Mouse (Mus musculus) left cerebral cortex, postnatal 10 days (tissue): Measurements from ENCODE around the gene Gabrr3. TPM values are rescaled to one million over a fixed set of nuclear protein-coding genes. Genes with fewer than 3 reads are reported as not detected.

Experiments used
- DNase-seq, 2 experiments: peaks; one replicate each; pipeline ENCODE4 v3.0.0; 2021 to 2022; ENCODE audit warnings: low spot score in 2 of 2, mixed read lengths in 1 of 2; ENCODE audit errors: extremely low spot score in 1 of 2
- intact Hi-C: fragments of 180-260 bp; cut with DNase I; formaldehyde crosslinking; loops from one replicate; pipeline ENCODE4 v1.15.1; 2025
- total RNA-seq, 2 experiments: library from RNA; stranded (reverse); gene quantifications; 2 replicates each; pipeline ENCODE4 v1.2.3; 2021

The Gabrr3 gene
- under 1 TPM in 1 of 2 experiments, not detected in 1; 0.13 TPM for total RNA-seq

DNA sequence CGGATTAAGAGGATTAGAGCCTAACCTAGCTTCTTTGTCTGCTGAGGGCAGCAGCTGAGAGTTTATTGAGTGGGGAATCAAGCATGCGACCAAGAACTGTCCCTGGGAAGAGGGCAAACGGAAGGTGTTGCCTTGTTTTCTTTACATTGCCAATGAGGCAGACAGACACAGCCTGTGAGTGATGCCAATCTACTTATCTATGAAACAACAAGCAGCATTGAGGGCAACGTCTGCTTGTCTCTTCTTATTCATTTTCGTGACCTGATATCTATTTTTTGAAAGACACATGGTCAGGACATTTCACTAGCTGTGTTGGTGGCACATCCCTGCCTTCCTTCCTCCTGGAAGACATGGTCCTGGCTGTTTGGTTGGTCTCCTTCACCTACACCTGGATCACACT lies at the start of gene Gabrr3:
Gabrr3 (plus strand) TSS at position 301 of the 400 bp plus-strand sequence.
- intact Hi-C loops: loop anchor here (10.0 kb wide), 1 partner anchor 732 kb away; the partner anchor contains the start of gene Cpox

DNA sequence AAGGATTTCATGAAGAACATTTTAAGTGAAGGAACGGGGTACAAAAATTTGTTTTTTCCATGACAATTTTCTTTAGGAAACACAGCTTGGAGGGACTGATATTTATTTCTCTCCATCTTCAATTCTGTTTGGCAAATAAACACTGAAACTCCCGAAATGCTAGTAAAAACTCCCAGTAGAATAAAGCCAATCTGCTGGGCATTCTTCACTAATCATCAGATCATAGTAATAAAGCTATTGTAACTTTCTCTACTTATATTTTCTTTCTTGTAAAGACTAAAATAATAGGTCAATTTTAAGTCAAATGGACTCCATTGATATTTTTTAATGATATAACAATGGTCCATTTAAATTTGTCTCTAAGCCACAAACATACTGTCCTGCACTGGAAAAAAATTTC lies 43.2 kb upstream of the Gabrr3 start, which contains the start of gene Olfr209:
Olfr209 (minus strand) TSS at position 101 of the 400 bp plus-strand sequence.
- intact Hi-C loops: no loop called here
- no peak for DNase-seq

More for the DNA sequence above, at the start of gene Gabrr3:
- no peak for DNase-seq

DNA sequence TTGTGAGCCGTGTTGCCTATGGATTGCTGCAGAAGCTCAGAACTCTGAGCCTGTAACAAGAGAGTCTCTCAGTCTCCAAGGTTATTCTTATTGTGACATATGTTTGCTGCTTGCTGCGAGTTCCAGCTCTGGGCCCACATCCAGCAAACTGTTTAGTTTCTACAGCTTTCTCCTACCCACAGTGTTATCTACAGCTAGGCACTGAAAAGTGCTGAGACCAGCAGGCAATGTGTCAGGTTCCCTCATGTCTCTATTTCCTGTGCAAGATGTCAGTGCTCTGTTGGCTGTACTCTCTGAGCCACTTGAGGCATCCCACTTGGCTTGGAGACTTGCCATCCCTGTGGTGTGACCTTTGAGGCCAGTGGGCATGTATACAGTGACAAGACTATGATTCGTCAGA lies 13.8 kb upstream of the Gabrr3 start:
- intact Hi-C loops: no loop called here
- peak; percentile 48 to 79 for DNase-seq

DNA sequence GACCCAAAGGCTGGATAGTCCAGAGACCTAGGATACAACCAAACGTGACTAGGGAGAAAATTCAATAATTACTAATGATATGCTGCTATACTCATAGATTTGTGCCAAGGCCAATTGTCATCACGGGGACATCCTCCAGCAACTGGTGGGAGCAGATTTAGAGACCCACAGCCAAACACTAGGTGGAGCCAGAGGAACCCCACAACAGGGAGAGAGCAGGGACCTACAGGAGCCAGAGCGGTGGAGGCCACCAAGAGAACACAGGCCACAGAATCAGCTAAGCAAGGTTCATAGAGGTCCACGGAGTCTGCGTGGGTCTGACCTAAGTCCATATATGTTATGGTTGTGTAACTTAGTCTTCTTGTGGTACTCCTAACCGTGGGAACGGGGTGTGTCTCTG lies 6.0 kb upstream of the Gabrr3 start:
- DNase-seq: no peak
- intact Hi-C loops: loop anchor here (10.0 kb wide), 1 partner anchor 726 kb away; the partner anchor contains the start of gene Cpox

DNA sequence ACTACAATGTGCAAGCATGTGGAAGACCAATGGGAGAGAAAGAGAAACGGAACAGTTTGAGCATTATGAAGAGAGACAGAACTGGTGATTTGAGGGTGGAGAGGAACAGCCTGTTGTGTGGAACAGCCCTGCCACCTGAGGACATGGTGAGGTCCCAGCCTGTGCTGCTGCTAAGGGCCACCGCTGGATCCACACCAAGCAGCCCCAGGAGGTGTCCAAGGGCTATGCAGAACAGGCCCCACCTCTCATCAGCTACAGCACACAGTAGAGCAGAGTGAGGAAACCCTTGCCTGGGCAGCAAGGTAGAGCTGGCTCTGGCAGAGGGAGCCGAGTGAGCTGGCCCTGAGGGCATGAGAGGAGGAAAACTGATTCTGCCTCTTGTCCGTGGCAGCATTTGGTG lies 5.1 kb upstream of the Gabrr3 start:
- DNase-seq: no peak
- intact Hi-C loops: loop anchor here (10.0 kb wide), 1 partner anchor 727 kb away; the partner anchor contains the start of gene Cpox

DNA sequence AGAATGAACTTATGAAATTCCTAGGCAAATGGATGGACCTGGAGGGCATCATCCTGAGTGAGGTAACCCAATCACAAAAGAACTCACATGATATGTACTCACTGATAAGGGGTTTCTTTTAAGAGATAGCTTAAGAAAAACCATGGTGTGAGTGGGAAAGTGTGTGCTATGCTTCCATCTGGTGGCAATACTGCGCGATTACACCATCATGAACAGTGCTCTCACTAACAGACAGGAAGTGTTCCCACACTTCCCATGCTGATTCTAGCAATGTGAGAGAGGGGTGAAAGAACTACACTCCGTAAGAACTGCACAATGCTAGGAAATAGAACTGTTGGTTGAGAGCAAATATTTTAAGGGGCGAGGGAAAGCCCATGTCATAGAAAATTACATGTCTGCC lies 3.4 kb upstream of the Gabrr3 start:
- intact Hi-C loops: loop anchor here (2.0 to 10.0 kb wide), 2 partner anchors 729 to 779 kb away; partner anchors contain the start of gene Cpox

DNA sequence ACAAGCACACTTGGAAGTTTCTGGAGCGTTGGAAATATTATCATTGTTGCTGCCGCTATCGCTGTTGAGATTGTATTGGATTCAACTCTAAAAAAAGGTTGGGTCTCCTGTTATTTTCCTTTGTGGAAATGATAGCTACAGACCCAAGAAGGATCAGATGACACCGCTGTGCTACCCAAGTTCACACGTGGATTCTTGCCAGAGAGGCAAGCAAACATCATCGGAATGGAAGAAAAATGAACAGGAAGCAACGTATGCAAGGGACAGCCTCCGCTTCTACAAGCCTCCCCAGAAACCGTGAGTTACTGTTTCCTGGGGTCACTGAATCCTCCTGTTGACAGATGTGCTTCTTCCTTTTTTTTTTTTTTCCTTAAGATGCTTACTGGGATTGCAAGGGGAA lies 2.3 kb upstream of the Gabrr3 start:
- DNase-seq: no peak
- intact Hi-C loops: loop anchor here (2.0 to 10.0 kb wide), 2 partner anchors 730 to 780 kb away; partner anchors contain the start of gene Cpox

More for the DNA sequence above, 3.4 kb upstream of the Gabrr3 start:
- DNase-seq: peak in 1 of 2 experiments; percentile 31

DNA sequence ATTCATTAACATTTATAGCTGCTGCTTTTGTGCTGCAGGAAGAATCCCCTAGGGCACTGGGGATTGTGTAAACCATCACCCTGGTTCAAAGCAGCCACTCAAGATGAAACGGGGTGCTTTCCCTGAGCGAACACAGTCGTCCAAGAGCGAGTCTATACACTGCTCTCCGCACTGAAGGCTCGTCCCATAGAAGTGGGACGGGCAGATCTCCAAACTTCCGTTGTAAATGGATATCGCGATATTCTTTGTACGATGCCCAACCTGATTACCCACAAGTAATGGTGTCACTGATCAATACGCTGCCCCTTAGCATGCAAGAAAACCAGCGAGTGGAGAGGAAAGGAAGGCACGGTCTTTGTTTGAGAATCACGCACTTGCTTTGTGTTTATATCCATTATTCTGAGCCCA lies 2.2 kb downstream of the Gabrr3 start:
- DNase-seq: no peak
- intact Hi-C loops: loop anchor here (10.0 kb wide), 1 partner anchor 735 kb away; the partner anchor contains the start of gene Cpox

DNA sequence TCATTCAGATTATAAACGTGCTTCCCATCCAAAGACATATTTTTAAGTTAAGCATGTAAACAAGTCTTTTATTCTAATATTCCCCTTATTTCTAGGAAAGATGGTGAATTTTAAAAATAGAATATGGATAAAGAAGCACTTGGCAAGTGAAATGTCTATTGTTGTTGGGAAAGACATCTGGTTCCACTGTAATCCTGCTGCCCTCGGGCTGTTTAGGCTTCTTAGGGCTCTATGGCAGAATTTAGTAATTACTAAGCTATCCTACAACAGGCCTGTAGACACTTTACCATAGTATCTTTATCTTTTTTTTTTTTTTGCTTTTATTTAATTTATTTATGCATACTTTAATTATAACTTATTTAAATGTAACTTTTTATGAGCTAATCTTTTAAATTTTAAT lies 2.7 kb downstream of the Gabrr3 start:
- intact Hi-C loops: loop anchor here (10.0 kb wide), 1 partner anchor 735 kb away; the partner anchor contains the start of gene Cpox

DNA sequence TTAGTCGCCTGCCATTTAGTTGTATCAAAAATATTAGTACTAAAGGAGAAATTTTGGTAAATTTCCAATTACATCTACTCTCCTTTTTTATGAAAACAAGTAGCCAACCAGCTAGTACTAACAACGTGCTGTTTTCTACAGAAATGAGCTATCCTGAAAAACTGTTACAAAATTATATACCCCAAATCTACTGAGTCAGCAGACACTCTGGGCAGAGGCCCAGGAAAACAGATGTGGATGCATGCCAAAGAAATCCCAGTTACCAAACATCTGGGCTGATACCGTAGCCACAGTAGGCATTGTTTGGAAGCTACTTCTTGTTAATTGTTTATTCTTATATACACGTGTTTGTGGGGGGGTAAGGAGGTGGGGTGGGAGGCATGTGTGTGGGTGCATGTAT lies 6.3 kb downstream of the Gabrr3 start:
- no peak for DNase-seq
- intact Hi-C loops: no loop called here

More for the DNA sequence above, 2.7 kb downstream of the Gabrr3 start:
- no peak for DNase-seq

DNA sequence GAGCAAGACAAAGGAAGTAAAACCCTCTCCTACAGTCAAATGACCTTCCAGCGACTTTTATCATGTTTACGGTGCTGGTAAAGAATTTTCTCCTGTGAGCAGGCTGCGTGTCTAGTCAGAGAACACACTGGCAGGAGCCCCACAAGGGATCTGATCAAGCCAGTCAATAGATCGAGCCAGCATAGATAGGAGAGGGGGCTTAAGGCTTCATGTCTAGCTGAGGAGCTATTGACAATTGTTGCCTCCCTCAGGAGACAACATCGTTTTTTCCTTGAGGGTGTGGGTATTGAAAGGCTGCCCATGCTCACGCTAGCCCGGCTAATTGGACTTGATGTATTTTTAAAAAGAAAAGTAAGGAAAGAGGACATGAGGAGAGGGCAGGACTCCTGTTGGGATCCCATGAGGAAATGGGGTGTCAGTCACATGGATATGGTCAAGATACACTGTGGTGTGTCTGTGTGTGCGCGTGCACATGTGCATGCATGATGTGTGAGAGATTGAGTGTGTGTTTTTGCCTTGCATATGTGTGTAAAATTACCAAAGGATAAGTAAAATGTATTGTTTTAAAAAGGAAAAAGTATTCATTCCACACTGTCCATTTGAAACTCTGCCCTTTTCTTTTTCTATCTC lies 13.2 kb downstream of the Gabrr3 start:
- intact Hi-C loops: loop anchor here (5.0 kb wide), 1 partner anchor 197 kb away; no protein-coding TSS in a partner anchor
- DNase-seq: no peak

DNA sequence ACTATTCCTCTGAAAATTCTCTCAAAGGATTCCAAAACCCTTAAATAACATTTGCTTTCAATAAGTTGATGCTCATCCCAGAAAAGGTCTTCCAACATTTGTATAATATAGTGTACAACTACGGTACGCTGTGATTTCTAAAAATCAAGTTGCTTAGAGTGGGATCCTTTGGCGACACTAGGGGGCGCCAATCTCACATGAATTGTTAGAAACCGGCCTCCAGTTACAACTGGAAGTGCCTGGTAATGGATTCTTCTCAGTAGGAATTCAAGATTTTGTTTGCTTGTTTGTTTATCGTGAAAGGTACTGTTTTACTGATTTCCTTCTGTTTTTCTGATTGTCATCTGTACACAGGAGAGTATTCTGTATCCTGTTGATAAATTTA lies 13.7 kb downstream of the Gabrr3 start:
- intact Hi-C loops: loop anchor here (5.0 kb wide), 1 partner anchor 196 kb away; no protein-coding TSS in a partner anchor

DNA sequence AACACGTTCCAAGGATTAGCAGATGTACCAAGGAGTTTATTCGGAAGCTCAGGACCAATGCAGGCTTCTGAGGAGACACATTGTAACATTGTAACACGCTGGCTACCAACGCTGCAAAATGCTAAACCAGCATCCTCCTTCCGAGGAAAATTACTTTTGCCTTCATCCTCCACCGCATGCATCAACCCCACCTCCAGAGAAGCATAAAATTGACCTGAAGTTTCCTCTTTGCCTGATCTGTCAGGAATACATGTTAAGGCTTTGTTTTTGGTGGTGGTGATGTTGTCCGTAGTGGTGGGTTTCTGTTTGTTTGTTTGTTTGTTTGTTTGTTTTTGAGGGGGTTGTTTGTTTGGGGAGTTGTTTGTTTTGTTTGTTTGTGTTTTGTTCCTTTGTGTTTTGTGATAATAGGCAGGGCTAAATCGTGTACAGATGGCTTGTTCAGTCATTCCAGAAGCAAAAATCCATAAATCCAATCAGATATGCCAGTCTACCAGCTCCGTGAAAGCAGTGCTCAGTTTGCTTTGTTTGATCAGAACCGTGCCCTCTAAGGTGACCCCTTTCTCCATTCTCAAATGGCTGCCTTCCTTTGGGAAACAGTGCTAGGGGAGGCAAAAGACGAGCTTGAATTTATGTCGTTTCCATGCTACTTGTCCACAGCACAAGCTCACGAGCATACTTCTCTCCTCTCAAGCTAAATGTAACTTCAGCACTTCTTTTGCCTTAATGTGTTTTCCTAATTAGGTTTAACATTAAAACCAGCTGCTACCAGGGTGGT lies 14.6 kb downstream of the Gabrr3 start:
- intact Hi-C loops: loop anchor here (5.0 kb wide), 1 partner anchor 196 kb away; no protein-coding TSS in a partner anchor
- no peak for DNase-seq

More for the DNA sequence above, 13.7 kb downstream of the Gabrr3 start:
- peak; percentile 67 to 71 for DNase-seq

DNA sequence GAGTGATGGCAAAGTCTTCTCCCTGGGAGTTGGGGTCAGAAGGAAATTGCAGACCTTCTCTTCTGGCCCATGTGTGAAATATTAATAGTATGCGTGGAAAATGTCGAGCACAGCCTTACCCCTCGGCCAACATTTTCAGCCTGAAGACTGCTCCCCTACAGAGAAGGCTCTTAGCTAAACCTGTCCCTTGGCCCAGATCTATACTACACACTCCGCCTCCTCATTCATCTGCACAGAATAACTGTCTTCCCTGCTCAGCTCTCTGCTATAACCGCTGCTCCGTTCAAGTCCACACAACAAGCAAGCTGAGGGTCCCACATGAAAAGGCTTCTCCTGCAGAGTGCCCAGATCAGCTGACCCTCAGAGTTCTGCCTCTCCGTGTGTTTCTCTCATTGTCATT lies 20.8 kb downstream of the Gabrr3 start:
- DNase-seq: no peak
- intact Hi-C loops: no loop called here

DNA sequence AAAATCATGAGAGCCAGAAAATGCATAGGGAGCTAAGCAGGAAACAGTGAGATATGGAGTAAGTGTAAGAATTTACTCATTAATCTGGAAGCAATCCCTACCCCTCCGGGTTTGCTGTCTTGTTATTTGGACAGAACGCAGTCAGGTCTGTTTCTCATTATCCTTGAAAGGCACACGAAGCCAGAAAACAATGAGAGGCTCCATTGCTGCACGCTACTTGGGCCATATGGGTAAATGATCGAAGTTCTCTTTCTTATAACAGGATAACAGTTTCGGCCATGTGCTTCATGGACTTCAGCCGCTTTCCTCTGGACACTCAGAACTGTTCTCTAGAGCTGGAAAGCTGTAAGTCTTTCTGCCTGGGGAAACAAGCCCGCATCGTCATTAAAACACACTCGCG lies 26.0 kb downstream of the Gabrr3 start:
- no peak for DNase-seq
- intact Hi-C loops: no loop called here

DNA sequence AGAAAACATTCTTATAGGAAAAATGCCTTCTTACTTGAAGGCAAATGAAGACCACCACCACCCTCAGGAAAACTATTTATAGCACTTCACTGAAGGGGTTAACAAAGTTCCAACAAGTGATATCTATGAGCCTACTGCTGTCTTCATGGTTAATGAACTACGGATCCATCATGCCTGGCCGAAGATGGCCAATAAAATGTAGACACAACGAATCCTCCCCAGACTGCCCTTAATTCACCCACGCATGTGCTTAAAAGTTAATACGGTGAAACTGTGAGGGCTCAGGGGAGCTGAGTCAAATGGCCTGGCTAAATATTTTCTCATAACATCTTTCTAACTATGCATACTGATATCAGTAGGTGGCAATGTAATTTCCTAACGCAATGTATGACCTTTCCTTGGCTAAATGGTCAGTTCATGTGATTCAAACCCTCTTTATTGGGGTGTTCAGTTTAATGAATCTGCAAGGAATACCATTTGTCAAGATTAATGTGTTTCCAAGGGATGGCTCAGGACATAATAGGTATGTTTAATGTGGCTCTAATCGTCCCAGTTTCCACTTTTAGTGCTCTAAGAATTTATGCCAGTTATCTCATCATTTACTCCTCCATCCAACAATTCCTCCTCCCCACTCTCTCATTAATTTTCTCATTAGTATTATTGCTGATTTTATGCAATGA lies 37.9 kb downstream of the Gabrr3 start:
- no peak for DNase-seq
- intact Hi-C loops: no loop called here

DNA sequence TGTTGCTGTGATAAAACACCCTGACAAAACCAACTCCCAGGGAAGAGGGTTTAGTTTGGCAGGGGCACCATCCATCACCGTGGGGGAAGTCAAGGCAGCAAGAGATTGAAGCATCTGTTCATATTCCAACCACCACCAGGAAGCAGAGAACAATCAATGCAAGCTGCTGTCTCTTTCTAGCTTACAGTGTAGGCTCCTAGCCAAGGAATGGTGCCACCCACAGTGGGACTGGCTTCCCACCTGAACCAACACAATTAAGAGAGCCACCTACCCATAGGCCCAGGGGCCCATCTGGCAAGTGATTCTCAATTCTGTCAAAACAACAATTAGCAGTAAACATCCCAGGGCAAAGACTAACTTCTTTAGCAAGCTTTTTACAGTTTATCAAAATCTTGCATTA lies 41.0 kb downstream of the Gabrr3 start:
- intact Hi-C loops: no loop called here
- no peak for DNase-seq

DNA sequence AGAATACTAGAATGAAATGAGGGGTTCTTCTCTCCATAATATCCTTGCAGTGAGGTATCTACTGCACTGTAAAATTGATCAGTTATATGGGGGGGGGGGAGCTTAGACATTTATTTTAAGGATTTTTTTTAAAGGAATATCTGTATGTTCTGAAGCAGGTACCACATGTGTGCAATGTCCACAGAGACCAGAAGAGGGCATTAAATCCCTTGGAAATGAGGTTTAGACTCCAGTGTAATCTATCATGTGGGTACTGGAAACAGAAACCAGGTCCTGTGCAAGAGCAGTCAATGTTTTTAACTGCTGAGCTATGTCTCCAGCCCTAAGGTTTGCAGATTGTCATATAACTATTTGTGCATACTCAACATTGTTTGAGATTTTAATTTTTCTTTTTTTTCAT lies 42.0 kb downstream of the Gabrr3 start:
- no peak for DNase-seq
- intact Hi-C loops: no loop called here

DNA sequence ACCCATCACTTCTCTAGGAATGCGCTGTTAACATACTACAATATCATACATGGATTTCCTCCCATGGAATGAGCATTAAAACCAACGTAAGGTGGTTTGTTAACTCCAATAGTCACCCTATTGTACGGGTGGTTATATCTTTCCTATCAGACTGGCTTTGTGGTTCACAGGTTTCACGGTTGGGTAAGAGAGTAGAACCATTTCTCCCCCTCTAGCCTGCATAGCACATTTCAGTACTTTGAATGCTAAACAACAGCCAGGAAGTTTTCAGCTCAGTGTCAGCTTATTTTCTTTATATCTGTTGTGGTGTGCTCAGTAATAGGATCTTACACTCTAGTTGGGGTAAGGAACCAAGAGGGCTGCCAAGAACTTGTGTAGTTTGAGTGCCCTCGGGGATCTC lies 44.7 kb downstream of the Gabrr3 start:
- no peak for DNase-seq
- intact Hi-C loops: no loop called here
